Mouse (Mus musculus) ES-Bruce4 (cell line): ENCODE results near the gene Sdr42e1.

Experiments used
- CTCF ChIP-seq: IDR thresholded peaks from one replicate; pipeline ENCODE4 v1.8.1; 2011; ENCODE audit warnings: low read depth, low read length
- POLR2A ChIP-seq: IDR thresholded peaks from one replicate; pipeline ENCODE4 v1.8.1; 2011; ENCODE audit warnings: low read length; ENCODE audit not compliant: insufficient read depth

DNA sequence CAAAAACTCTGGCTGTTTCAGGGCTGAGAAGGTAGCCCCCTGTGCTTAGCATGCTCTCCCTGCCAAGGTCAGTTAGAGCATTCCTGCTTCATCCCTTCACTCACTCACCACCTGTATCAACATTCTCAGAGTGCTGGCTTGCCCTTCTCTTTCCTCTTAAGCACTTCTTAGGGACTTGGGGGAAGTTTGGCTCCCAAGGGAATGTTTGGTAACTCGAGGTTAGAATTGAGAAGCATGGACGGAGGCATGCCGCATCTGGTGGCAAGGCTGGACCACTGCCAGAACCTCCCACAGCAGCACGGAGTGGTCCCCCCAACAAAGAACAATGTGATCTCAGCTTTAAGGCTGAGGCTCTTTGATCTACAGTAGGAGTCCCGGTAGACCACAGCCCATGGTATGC, 38.7 kb upstream of the Sdr42e1 start:
- TF ChIP-seq CTCF (no peak), POLR2A (no peak)
